Mouse (Mus musculus): Measurements from ENCODE around the gene Rpl4.

DNA sequence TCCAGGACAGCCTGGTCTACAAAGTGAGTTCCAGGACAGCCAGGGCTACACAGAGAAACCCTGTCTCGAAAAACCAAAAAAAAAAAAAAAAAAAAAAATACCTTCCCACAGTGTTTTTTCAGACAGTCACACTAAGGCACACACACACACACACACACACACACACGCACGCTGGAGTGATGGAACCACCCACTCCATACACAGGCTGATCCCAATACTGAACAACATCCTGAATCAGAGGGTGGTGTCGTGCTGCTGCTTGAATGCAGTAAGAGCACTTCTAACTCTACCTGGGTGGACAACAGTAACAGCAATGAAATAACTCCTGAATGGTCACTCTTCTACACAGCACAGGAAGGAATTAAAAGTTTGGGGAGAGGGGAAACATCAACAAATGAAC lies 48.3 kb downstream of the Rpl4 start:
- TF ChIP-seq CTCF (IDR thresholded peaks at IDR 0.05; ENCODE audit: insufficient read depth, low read length) (no peak), POLR2A (IDR thresholded peaks at IDR 0.05; ENCODE audit: borderline replicate concordance, extremely low read depth, low read depth, low read length) (no peak)
